19 mouse cellular contexts compared by ENCODE assay signal in genomic region chr7:113826510-113826909, GRCm38 (mm10).
DNase-seq lines count a peak whose midpoint lies in the region; ATAC-seq and TF ChIP-seq lines count a peak whose summit lies in the region.
"Had no signal": no experiment of that assay in that cellular context is flagged by ENCODE, and none has a peak within 500 bp of the region (broad histone marks: within the 10 kb centered on the region; RNA-seq: fewer than 3 reads in every experiment).

No protein-coding gene starts in this region.

- no peak for DNase-seq in heart, adult 2 months
- peak; percentile 29 for DNase-seq in midbrain, embryonic 14.5 days
- no peak for DNase-seq in liver, embryonic 13.5 days
- no peak for DNase-seq in layer of hippocampus, adult 8-10 months (ENCODE audit: low spot score in 2 of 2)
- no peak for DNase-seq in layer of hippocampus, adult 18-20 months (ENCODE audit: low spot score in 2 of 2)
- DNase-seq: adrenal gland, adult 2 months; cerebellum, adult 9-10 months; embryo, embryonic 11 days; gastrocnemius, postnatal 10 days; kidney, adult 11 months; kidney, postnatal 25 days; layer of hippocampus, postnatal 36 days; thymus, postnatal 14 days had no signal

- no peak for ATAC-seq in heart, embryonic 13.5 days (ENCODE audit: extremely low read depth, insufficient number of reproducible peaks, low FRiP score, low TSS enrichment)
- no peak for ATAC-seq in midbrain, embryonic 14.5 days (ENCODE audit: low FRiP score, low TSS enrichment)
- no peak for ATAC-seq in midbrain, embryonic 15.5 days (replicated peaks)
- peak; percentile 88 for ATAC-seq in liver, embryonic 13.5 days (ENCODE audit: low read depth)

- H3K36me3 ChIP-seq in heart, embryonic 13.5 days = no peaks in the 10 kb centered on the region
- H3K36me3 ChIP-seq in heart, adult 2 months (ENCODE audit: control insufficient read depth, insufficient read depth, low read length) = no peaks in the 10 kb centered on the region
- H3K36me3 ChIP-seq in midbrain, embryonic 14.5 days (ENCODE audit: control insufficient read depth, insufficient read depth, low read length) = no peaks in the 10 kb centered on the region
- no peaks in the 10 kb centered on the region for H3K36me3 ChIP-seq in midbrain, embryonic 15.5 days (replicated peaks)
- no peaks in the 10 kb centered on the region for H3K36me3 ChIP-seq in liver, embryonic 13.5 days
- H3K36me3 ChIP-seq: limb, embryonic 10.5 days; lung, embryonic 15.5 days; stomach, embryonic 15.5 days had no signal

- intact Hi-C loops in heart, adult 2 months (cut with DNase I) = no loop called here

- no peak overlapping the region for H3K9ac ChIP-seq in heart, embryonic 13.5 days
- no peak overlapping the region for H3K9ac ChIP-seq in heart, adult 2 months (ENCODE audit: low read depth, low read length)
- H3K9ac ChIP-seq in midbrain, embryonic 14.5 days (replicated peaks; ENCODE audit: low read length) = no peak overlapping the region
- no peak overlapping the region for H3K9ac ChIP-seq in midbrain, embryonic 15.5 days
- no peak overlapping the region for H3K9ac ChIP-seq in liver, embryonic 13.5 days
- H3K9ac ChIP-seq: lung, embryonic 15.5 days; stomach, embryonic 15.5 days had no signal

- peak overlapping the region; percentile 48 for H3K27ac ChIP-seq in heart, embryonic 13.5 days (replicated peaks)
- no peak overlapping the region for H3K27ac ChIP-seq in heart, adult 2 months
- no peak overlapping the region for H3K27ac ChIP-seq in midbrain, embryonic 14.5 days (replicated peaks; ENCODE audit: low read depth, low read length)
- H3K27ac ChIP-seq in midbrain, embryonic 15.5 days = no peak overlapping the region
- H3K27ac ChIP-seq in liver, embryonic 13.5 days = no peak overlapping the region
- H3K27ac ChIP-seq: limb, embryonic 10.5 days; lung, embryonic 15.5 days; stomach, embryonic 15.5 days had no signal

- H3K9me3 ChIP-seq in heart, embryonic 13.5 days = no peaks in the 10 kb centered on the region
- no peaks in the 10 kb centered on the region for H3K9me3 ChIP-seq in midbrain, embryonic 14.5 days (ENCODE audit: control insufficient read depth, low read length)
- no peaks in the 10 kb centered on the region for H3K9me3 ChIP-seq in midbrain, embryonic 15.5 days
- no peaks in the 10 kb centered on the region for H3K9me3 ChIP-seq in liver, embryonic 13.5 days (replicated peaks)
- H3K9me3 ChIP-seq: limb, embryonic 10.5 days; lung, embryonic 15.5 days; megakaryocyte, embryonic 14.5 days; stomach, embryonic 15.5 days had no signal

- no peak for TF ChIP-seq CTCF in heart, adult 2 months (IDR thresholded peaks at IDR 0.05)

- 12% methylated on average over 1 of the region's 1 CpGs for WGBS in heart, embryonic 13.5 days
- WGBS in heart, adult 2 months = 71% methylated on average over 1 of the region's 1 CpGs
- WGBS in midbrain, embryonic 14.5 days = 9% methylated on average over 1 of the region's 1 CpGs
- 6% methylated on average over 1 of the region's 1 CpGs for WGBS in midbrain, embryonic 15.5 days
- 8% methylated on average over 1 of the region's 1 CpGs for WGBS in liver, embryonic 13.5 days (ENCODE audit: insufficient replicate concordance)

- peak overlapping the region; percentile 41 for H3K4me2 ChIP-seq in heart, embryonic 13.5 days
- no peak overlapping the region for H3K4me2 ChIP-seq in midbrain, embryonic 14.5 days (ENCODE audit: low read length)
- no peak overlapping the region for H3K4me2 ChIP-seq in midbrain, embryonic 15.5 days
- 0 out of 2 replicates have a peak overlapping the region, but pooled peaks have one; percentile 12 for H3K4me2 ChIP-seq in liver, embryonic 13.5 days
- H3K4me2 ChIP-seq: lung, embryonic 15.5 days; stomach, embryonic 15.5 days had no signal

- H3K4me1 ChIP-seq in heart, embryonic 13.5 days = peaks cover 66% of the 10 kb centered on the region
- H3K4me1 ChIP-seq in heart, adult 2 months (ENCODE audit: control insufficient read depth, insufficient read depth, low read length) = no peaks in the 10 kb centered on the region; the same call in none of the 2 replicates
- peaks cover 14% of the 10 kb centered on the region for H3K4me1 ChIP-seq in midbrain, embryonic 14.5 days (ENCODE audit: control insufficient read depth, insufficient read depth, low read length)
- H3K4me1 ChIP-seq in midbrain, embryonic 15.5 days = peaks cover 16% of the 10 kb centered on the region
- peaks cover 29% of the 10 kb centered on the region for H3K4me1 ChIP-seq in liver, embryonic 13.5 days (replicated peaks)
- H3K4me1 ChIP-seq: lung, embryonic 15.5 days; megakaryocyte, embryonic 14.5 days had no signal

- no peak for TF ChIP-seq EP300 in heart, adult 2 months (IDR thresholded peaks at IDR 0.05; ENCODE audit: insufficient read depth, low read depth, low read length)

- TF ChIP-seq POLR2A in heart, adult 2 months (IDR thresholded peaks at IDR 0.05; ENCODE audit: insufficient read depth, low read depth, low read length) = no peak

- H3K4me3 ChIP-seq in heart, embryonic 13.5 days = no peak overlapping the region
- H3K4me3 ChIP-seq in heart, adult 2 months = no peak overlapping the region
- no peak overlapping the region for H3K4me3 ChIP-seq in midbrain, embryonic 14.5 days (replicated peaks; ENCODE audit: low read depth, low read length)
- H3K4me3 ChIP-seq in midbrain, embryonic 15.5 days = no peak overlapping the region
- no peak overlapping the region for H3K4me3 ChIP-seq in liver, embryonic 13.5 days (replicated peaks)
- H3K4me3 ChIP-seq: limb, embryonic 10.5 days; lung, embryonic 15.5 days; megakaryocyte, embryonic 14.5 days; stomach, embryonic 15.5 days had no signal

- no peaks in the 10 kb centered on the region for H3K79me2 ChIP-seq in heart, adult 2 months (replicated peaks; ENCODE audit: control insufficient read depth, insufficient read depth, low read length)

- no peaks in the 10 kb centered on the region for H3K27me3 ChIP-seq in heart, embryonic 13.5 days (replicated peaks)
- no peaks in the 10 kb centered on the region for H3K27me3 ChIP-seq in heart, adult 2 months (ENCODE audit: control insufficient read depth, insufficient read depth, low read length)
- 0 out of 2 replicates have a peak, but pooled peaks cover 4% of the 10 kb centered on the region for H3K27me3 ChIP-seq in midbrain, embryonic 14.5 days (ENCODE audit: control insufficient read depth, insufficient read depth, low read length)
- no peaks in the 10 kb centered on the region for H3K27me3 ChIP-seq in midbrain, embryonic 15.5 days (replicated peaks)
- no peaks in the 10 kb centered on the region for H3K27me3 ChIP-seq in liver, embryonic 13.5 days
- H3K27me3 ChIP-seq: lung, embryonic 15.5 days; megakaryocyte, embryonic 14.5 days; stomach, embryonic 15.5 days had no signal

Comparison
In these comparisons a context has a peak if more than half of its experiments do, and no peak if none do; other contexts are left out.
1. H3K4me2 ChIP-seq: peak in heart, embryonic 13.5 days (single experiment) and liver, embryonic 13.5 days (single experiment); none in midbrain, embryonic 14.5 days (single experiment) and midbrain, embryonic 15.5 days (single experiment).